Mouse (Mus musculus) B cell, adult 2 months (primary cell): ENCODE results near the gene Kmt5b.
A peak's percentile ranks its signal among the peaks of the same experiment; 100 is the strongest.

ENCODE experiments used
- DNase-seq, 2 experiments: peaks; one replicate each; pipeline ENCODE4 v3.0.0; 2022

Kmt5b gene

GRCm38 (mm10) chr19:3768697-3769383 is 1.6 kb downstream of the Kmt5b start:
- DNase-seq, result peak; percentile 94 to 96

- peak in 1 of 2 experiments; percentile 8 for DNase-seq
Measured at GRCm38 (mm10) chr19:3769533-3769932, 2.3 kb downstream of the Kmt5b start.

- peak; percentile 43 to 52 for DNase-seq
Measured at GRCm38 (mm10) chr19:3774159-3774558, 6.9 kb downstream of the Kmt5b start.

GRCm38 (mm10) chr19:3778713-3779112 is 11.5 kb downstream of the Kmt5b start:
- DNase-seq, result no peak

- DNase-seq, result no peak
Measured at GRCm38 (mm10) chr19:3790077-3790476, 22.9 kb downstream of the Kmt5b start.

- DNase-seq, result no peak
Measured at GRCm38 (mm10) chr19:3805526-3805925, 38.3 kb downstream of the Kmt5b start.

- DNase-seq, result no peak
Measured at GRCm38 (mm10) chr19:3810536-3811233, 43.5 kb downstream of the Kmt5b start.

- DNase-seq, result no peak
Measured at GRCm38 (mm10) chr19:3814461-3814860, 47.2 kb downstream of the Kmt5b start.

- no peak for DNase-seq
Measured at GRCm38 (mm10) chr19:3815824-3816223, 48.6 kb downstream of the Kmt5b start.

GRCm38 (mm10) chr19:3819080-3819479 is 51.9 kb downstream of the Kmt5b start:
- DNase-seq, result no peak

GRCm38 (mm10) chr19:3819899-3820444 is 52.8 kb downstream of the Kmt5b start:
- no peak for DNase-seq

- no peak for DNase-seq
Measured at GRCm38 (mm10) chr19:3825044-3825443, 57.8 kb downstream of the Kmt5b start.

- no peak for DNase-seq
Measured at GRCm38 (mm10) chr19:3829863-3830262, 62.6 kb downstream of the Kmt5b start.

- DNase-seq, result no peak
Measured at GRCm38 (mm10) chr19:3831716-3832115, 64.5 kb downstream of the Kmt5b start.

- no peak for DNase-seq
Measured at GRCm38 (mm10) chr19:3832851-3833353, 65.7 kb downstream of the Kmt5b start.

GRCm38 (mm10) chr19:3834301-3834700 is 67.1 kb downstream of the Kmt5b start:
- no peak for DNase-seq

- DNase-seq, result no peak
Measured at GRCm38 (mm10) chr19:3836791-3837190, 69.6 kb downstream of the Kmt5b start.

- no peak for DNase-seq
Measured at GRCm38 (mm10) chr19:3838931-3839330, 71.7 kb downstream of the Kmt5b start.

- no peak for DNase-seq
Measured at GRCm38 (mm10) chr19:3839686-3840085, 72.5 kb downstream of the Kmt5b start.

GRCm38 (mm10) chr19:3840214-3840651 is 73.0 kb downstream of the Kmt5b start:
- no peak for DNase-seq

GRCm38 (mm10) chr19:3840685-3841084 is 73.5 kb downstream of the Kmt5b start:
- DNase-seq, result no peak

- DNase-seq, result no peak
Measured at GRCm38 (mm10) chr19:3842359-3843148, 75.3 kb downstream of the Kmt5b start.

- DNase-seq, result no peak
Measured at GRCm38 (mm10) chr19:3843629-3844028, 76.4 kb downstream of the Kmt5b start.
